Mouse (Mus musculus) heart, embryonic 12.5 days (tissue): ENCODE data around the gene Gfpt2. TPM values are rescaled to one million over a fixed set of nuclear protein-coding genes. Genes with fewer than 3 reads are reported as not detected.

Experiments used
- ATAC-seq: fragments of 200-750 bp; cut with Nextera tagmentation; 2 replicates; pipeline ENCODE4 v1.8.0; 2017; ENCODE audit warnings: moderate TSS enrichment, moderate library complexity; ENCODE audit not compliant: insufficient number of reproducible peaks, low FRiP score
- H3K27ac ChIP-seq: fragments of 300-500 bp; sonication (generic); 2 replicates; pipeline ENCODE4 v1.5.1; 2016; ENCODE audit warnings: mild to moderate bottlenecking, moderate library complexity; ENCODE audit not compliant: poor library complexity, severe bottlenecking
- H3K27me3 ChIP-seq: fragments of 300-500 bp; sonication (generic); replicated peaks from 2 replicates; pipeline ENCODE4 v1.6.1; 2016; ENCODE audit warnings: mild to moderate bottlenecking, moderate library complexity
- H3K36me3 ChIP-seq: fragments of 300-500 bp; sonication (generic); 2 replicates; pipeline ENCODE4 v1.6.1; 2016; ENCODE audit warnings: mild to moderate bottlenecking, moderate library complexity
- H3K4me1 ChIP-seq: fragments of 300-500 bp; sonication (generic); replicated peaks from 2 replicates; pipeline ENCODE4 v1.6.1; 2016; ENCODE audit warnings: mild to moderate bottlenecking
- H3K4me2 ChIP-seq: fragments of 300-500 bp; sonication (generic); 2 replicates; pipeline ENCODE4 v1.6.1; 2016; ENCODE audit warnings: mild to moderate bottlenecking, moderate library complexity
- H3K4me3 ChIP-seq: fragments of 300-500 bp; sonication (generic); 2 replicates; pipeline ENCODE4 v1.5.1; 2016; ENCODE audit warnings: mild to moderate bottlenecking
- H3K9ac ChIP-seq: fragments of 300-500 bp; sonication (generic); 2 replicates; pipeline ENCODE4 v1.6.1; 2016; ENCODE audit warnings: mild to moderate bottlenecking, moderate library complexity
- H3K9me3 ChIP-seq: fragments of 300-500 bp; sonication (generic); replicated peaks from 2 replicates; pipeline ENCODE4 v1.6.1; 2016; ENCODE audit warnings: mild to moderate bottlenecking, moderate library complexity
- WGBS: fragments of 180-500 bp; shearing (Covaris S2); methylation state at CpG from one replicate; pipeline ENCODE4 v1.1.7; 2016; 5-methylcytosine and 5-hydroxymethylcytosine counted together
- polyA plus RNA-seq: library from polyadenylated mRNA; unstranded; fragments of >200 nt; fragmentation: Nextera tagmentation; extraction: Ambion mirVana; gene quantifications from 2 replicates; pipeline ENCODE4 v1.2.1, GENCODE M21; 2016

Gene Gfpt2
- polyA plus RNA-seq, 1 experiment from 2014 or later, result 13.9 TPM

- Histone ChIP-seq H3K9ac (no peak overlapping the region), H3K9me3 (no peaks in the 10 kb centered on the region), H3K27me3 (no peaks in the 10 kb centered on the region), H3K4me3 (no peak overlapping the region), H3K4me1 (peaks cover 18% of the 10 kb centered on the region), H3K4me2 (no peak overlapping the region), H3K36me3 (no peaks in the 10 kb centered on the region), H3K27ac (no peak overlapping the region)
- ATAC-seq, result no peak
- 37% methylated on average over 1 of the region's 1 CpGs for WGBS
These were observed 46.7 kb downstream of the Gfpt2 start for GRCm38 (mm10) chr11:49840666-49841065.

- Histone ChIP-seq H3K9me3 (no peaks in the 10 kb centered on the region), H3K27me3 (no peaks in the 10 kb centered on the region), H3K4me3 (no peak overlapping the region), H3K27ac (no peak overlapping the region), H3K9ac (no peak overlapping the region), H3K4me2 (no peak overlapping the region), H3K4me1 (peaks cover 24% of the 10 kb centered on the region), H3K36me3 (no peaks in the 10 kb centered on the region)
- no peak for ATAC-seq
- 80% methylated on average over 1 of the region's 1 CpGs for WGBS
These were observed 47.9 kb downstream of the Gfpt2 start for GRCm38 (mm10) chr11:49841886-49842285.

GRCm38 (mm10) chr11:49842718-49843117 is 48.7 kb downstream of the Gfpt2 start:
- peaks cover 22% of the 10 kb centered on the region for H3K4me1 ChIP-seq
- H3K4me2 ChIP-seq, result no peak overlapping the region
- no peak overlapping the region for H3K4me3 ChIP-seq
- ATAC-seq, result no peak
- no peaks in the 10 kb centered on the region for H3K9me3 ChIP-seq
- no peaks in the 10 kb centered on the region for H3K36me3 ChIP-seq
- 38% methylated on average over 3 of the region's 3 CpGs for WGBS
- no peak overlapping the region for H3K9ac ChIP-seq
- H3K27ac ChIP-seq, result no peak overlapping the region
- H3K27me3 ChIP-seq, result no peaks in the 10 kb centered on the region

GRCm38 (mm10) chr11:49844311-49844710 is 50.3 kb downstream of the Gfpt2 start:
- WGBS, result 84% methylated on average over 10 of the region's 10 CpGs
- Histone ChIP-seq H3K9me3 (no peaks in the 10 kb centered on the region), H3K4me3 (no peak overlapping the region), H3K27me3 (no peaks in the 10 kb centered on the region), H3K36me3 (no peaks in the 10 kb centered on the region), H3K9ac (no peak overlapping the region), H3K27ac (no peak overlapping the region), H3K4me1 (peaks cover 24% of the 10 kb centered on the region), H3K4me2 (no peak overlapping the region)
- ATAC-seq, result no peak

GRCm38 (mm10) chr11:49844969-49845368 is 51.0 kb downstream of the Gfpt2 start:
- H3K9me3 ChIP-seq, result no peaks in the 10 kb centered on the region
- H3K4me2 ChIP-seq, result no peak overlapping the region
- H3K4me3 ChIP-seq, result no peak overlapping the region
- WGBS, result 46% methylated on average over 3 of the region's 3 CpGs
- ATAC-seq, result no peak
- no peak overlapping the region for H3K9ac ChIP-seq
- H3K4me1 ChIP-seq, result peaks cover 24% of the 10 kb centered on the region
- H3K27ac ChIP-seq, result no peak overlapping the region
- H3K27me3 ChIP-seq, result no peaks in the 10 kb centered on the region
- peaks cover 2% of the 10 kb centered on the region for H3K36me3 ChIP-seq

- Histone ChIP-seq H3K9me3 (no peaks in the 10 kb centered on the region), H3K27me3 (no peaks in the 10 kb centered on the region), H3K36me3 (peaks cover 11% of the 10 kb centered on the region), H3K9ac (peak overlapping the region; percentile 95), H3K4me2 (peak overlapping the region; percentile 92), H3K4me1 (peaks cover 19% of the 10 kb centered on the region), H3K4me3 (peak overlapping the region; percentile 92), H3K27ac (peak overlapping the region; percentile 42)
- WGBS, result 28% methylated on average over 11 of the region's 11 CpGs
- 0 out of 2 replicates have a peak, but pooled peaks have one; percentile 1 for ATAC-seq
These were observed 52.0 kb downstream of the Gfpt2 start for GRCm38 (mm10) chr11:49845958-49846357.

GRCm38 (mm10) chr11:49846401-49847070 is 52.6 kb downstream of the Gfpt2 start, which contains the start of gene Mapk9:
Gene Mapk9, plus strand, starts transcription at chr11:49846751.
- Histone ChIP-seq H3K4me3 (peak within 1 kb of the TSS; percentile 92), H3K9ac (peak within 1 kb of the TSS; percentile 95), H3K36me3 (peaks cover 12% of the 10 kb centered on the region), H3K9me3 (no peaks in the 10 kb centered on the region), H3K27me3 (no peaks in the 10 kb centered on the region), H3K4me2 (peak within 1 kb of the TSS; percentile 92), H3K4me1 (peaks cover 19% of the 10 kb centered on the region), H3K27ac (peak within 1 kb of the TSS; percentile 92)
- peak; percentile 99 for ATAC-seq
- WGBS, result under 1% methylated on average over 60 of the region's 68 CpGs

GRCm38 (mm10) chr11:49847071-49847810 is 53.3 kb downstream of the Gfpt2 start:
- peak overlapping the region; percentile 92 for H3K4me2 ChIP-seq
- WGBS, result 8% methylated on average over 29 of the region's 29 CpGs
- no peaks in the 10 kb centered on the region for H3K9me3 ChIP-seq
- H3K4me1 ChIP-seq, result peaks cover 19% of the 10 kb centered on the region
- no peak for ATAC-seq
- H3K4me3 ChIP-seq, result peak overlapping the region; percentile 92
- H3K9ac ChIP-seq, result peak overlapping the region; percentile 95
- peak overlapping the region; percentile 92 for H3K27ac ChIP-seq
- H3K36me3 ChIP-seq, result peaks cover 12% of the 10 kb centered on the region
- no peaks in the 10 kb centered on the region for H3K27me3 ChIP-seq

GRCm38 (mm10) chr11:49847811-49848078 is 53.8 kb downstream of the Gfpt2 start:
- Histone ChIP-seq H3K4me2 (peak overlapping the region; percentile 92), H3K27ac (peak overlapping the region; percentile 92), H3K27me3 (no peaks in the 10 kb centered on the region), H3K4me3 (peak overlapping the region; percentile 92), H3K36me3 (peaks cover 12% of the 10 kb centered on the region), H3K9ac (peak overlapping the region; percentile 95; the same call in 1 of the 2 replicates), H3K9me3 (no peaks in the 10 kb centered on the region), H3K4me1 (peaks cover 23% of the 10 kb centered on the region)
- 52% methylated on average over 2 of the region's 2 CpGs for WGBS
- no peak for ATAC-seq

- Histone ChIP-seq H3K36me3 (peaks cover 12% of the 10 kb centered on the region), H3K4me2 (peak overlapping the region; percentile 50), H3K9ac (peak overlapping the region; percentile 64), H3K27me3 (no peaks in the 10 kb centered on the region), H3K9me3 (no peaks in the 10 kb centered on the region), H3K4me3 (peak overlapping the region; percentile 92), H3K27ac (peak overlapping the region; percentile 55; the same call in 1 of the 2 replicates), H3K4me1 (peaks cover 23% of the 10 kb centered on the region)
- WGBS, result 37% methylated on average over 4 of the region's 4 CpGs
- no peak for ATAC-seq
These were observed 54.3 kb downstream of the Gfpt2 start for GRCm38 (mm10) chr11:49848080-49848815.

GRCm38 (mm10) chr11:49850331-49850730 is 56.4 kb downstream of the Gfpt2 start:
- Histone ChIP-seq H3K36me3 (peaks cover 21% of the 10 kb centered on the region), H3K4me2 (no peak overlapping the region), H3K9me3 (no peaks in the 10 kb centered on the region), H3K4me3 (no peak overlapping the region), H3K27me3 (no peaks in the 10 kb centered on the region), H3K4me1 (peaks cover 23% of the 10 kb centered on the region), H3K9ac (no peak overlapping the region), H3K27ac (no peak overlapping the region)
- no peak for ATAC-seq
- 85% methylated on average over 7 of the region's 7 CpGs for WGBS
